Comparison of ENCODE assay signal across 13 mouse cellular contexts in the genomic region with DNA sequence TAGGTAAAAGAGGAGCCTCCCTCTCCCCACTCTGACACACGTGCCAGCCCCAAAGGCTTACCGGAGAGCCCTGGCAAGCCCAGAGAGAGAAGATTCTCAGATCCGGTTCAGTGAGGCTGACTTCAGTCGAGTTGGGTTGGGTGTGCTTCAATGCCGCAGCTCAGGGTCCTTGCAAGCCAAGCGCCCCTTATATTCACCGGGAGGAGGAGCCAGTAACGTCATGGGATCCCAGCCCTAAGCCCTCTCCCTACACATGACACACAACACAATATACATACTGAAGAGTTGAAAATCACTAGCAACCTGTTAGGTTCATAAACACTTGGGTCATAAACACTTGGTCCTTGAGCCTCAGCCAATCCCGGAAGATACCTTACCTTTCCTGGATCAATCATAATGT. TPM values are rescaled to one million over a fixed set of nuclear protein-coding genes. Genes with fewer than 3 reads are reported as not detected.
A peak's percentile ranks its signal among the peaks of the same experiment; 100 is the strongest.
DNase-seq lines count a peak whose midpoint lies in the region; ATAC-seq and TF ChIP-seq lines count a peak whose summit lies in the region.
"Not testable (repeated sequence)": the region's sequence is repeated elsewhere in the genome, so short reads cannot be mapped to it uniquely, and the experiment has no call there.
"Had no signal": no experiment of that assay in that cellular context is flagged by ENCODE, and none has a peak within 500 bp of the region (broad histone marks: within the 10 kb centered on the region; RNA-seq: fewer than 3 reads in every experiment).

No protein-coding gene starts in this region.

- H3K27ac ChIP-seq in ES-E14 (ENCODE audit: insufficient read depth, low read depth, low read length, poor library complexity, severe bottlenecking), result peak overlapping the region; percentile 99
- H3K27ac ChIP-seq in embryonic facial prominence, embryonic 12.5 days; forebrain, postnatal 0 days (ENCODE audit: low read depth, low read length); hindbrain, embryonic 12.5 days; kidney, embryonic 16.5 days (ENCODE audit: low read length); liver, embryonic 13.5 days; midbrain, embryonic 13.5 days: not testable (repeated sequence)

- TF ChIP-seq CTCF in forebrain, postnatal 0 days (IDR thresholded peaks at IDR 0.05; ENCODE audit: low read depth), result not testable (repeated sequence)

- peak overlapping the region; percentile 74 for H3K4me3 ChIP-seq in ES-E14 (ENCODE audit: insufficient read depth in 1 of 2, low read depth in 1 of 2, low read length in 2 of 2, poor library complexity in 1 of 2, severe bottlenecking in 1 of 2)
- H3K4me3 ChIP-seq in embryonic facial prominence, embryonic 12.5 days, result peak overlapping the region; percentile 29
- peak overlapping the region; percentile 35 for H3K4me3 ChIP-seq in forebrain, postnatal 0 days (ENCODE audit: low read depth, low read length)
- H3K4me3 ChIP-seq in hindbrain, embryonic 12.5 days, result peak overlapping the region; percentile 26
- peak overlapping the region; percentile 39 for H3K4me3 ChIP-seq in kidney, embryonic 16.5 days (ENCODE audit: low read length)
- H3K4me3 ChIP-seq in liver, embryonic 13.5 days (replicated peaks), result peak overlapping the region; percentile 26; the same call in 1 of the 2 replicates
- peak overlapping the region; percentile 33 for H3K4me3 ChIP-seq in midbrain, embryonic 13.5 days (replicated peaks)

- H3K9me3 ChIP-seq in ES-E14 (ENCODE audit: control insufficient read depth, insufficient read depth, low read depth, low read length); embryonic facial prominence, embryonic 12.5 days; forebrain, postnatal 0 days (ENCODE audit: low read length); hindbrain, embryonic 12.5 days (replicated peaks); kidney, embryonic 16.5 days (ENCODE audit: low read length); liver, embryonic 13.5 days (replicated peaks); midbrain, embryonic 13.5 days: not testable (repeated sequence)

- in situ Hi-C loops in ES-E14 (cut with MboI; ENCODE audit: low sequenced_read_pairs in 2 of 2, unreplicated experiment in 2 of 2), result loop anchor here in 1 of 2 experiments (25.0 kb wide), 1 partner anchor 427 kb away; no protein-coding TSS in a partner anchor

- H3K9ac ChIP-seq in ES-E14 (ENCODE audit: insufficient read depth, low read depth, low read length, poor library complexity, severe bottlenecking), result peak overlapping the region; percentile 92
- H3K9ac ChIP-seq in embryonic facial prominence, embryonic 12.5 days; forebrain, postnatal 0 days; hindbrain, embryonic 12.5 days; liver, embryonic 13.5 days; midbrain, embryonic 13.5 days (replicated peaks): not testable (repeated sequence)
- peak overlapping the region; percentile 31; the same call in 1 of the 2 replicates for H3K9ac ChIP-seq in kidney, embryonic 16.5 days (replicated peaks; ENCODE audit: low read length)

- peak overlapping the region; percentile 54 for H3K4me2 ChIP-seq in embryonic facial prominence, embryonic 12.5 days (replicated peaks)
- peak overlapping the region; percentile 49 for H3K4me2 ChIP-seq in forebrain, postnatal 0 days (ENCODE audit: low read depth)
- H3K4me2 ChIP-seq in hindbrain, embryonic 12.5 days (replicated peaks), result peak overlapping the region; percentile 53
- H3K4me2 ChIP-seq in kidney, embryonic 16.5 days (replicated peaks; ENCODE audit: low read depth, low read length), result peak overlapping the region; percentile 64
- H3K4me2 ChIP-seq in liver, embryonic 13.5 days, result peak overlapping the region; percentile 54
- peak overlapping the region; percentile 58 for H3K4me2 ChIP-seq in midbrain, embryonic 13.5 days (replicated peaks)

- H3K27me3 ChIP-seq in embryonic facial prominence, embryonic 12.5 days, result peaks cover 19% of the 10 kb centered on the region
- not testable (repeated sequence) for H3K27me3 ChIP-seq in forebrain, postnatal 0 days (ENCODE audit: insufficient read depth, low read length)
- H3K27me3 ChIP-seq in hindbrain, embryonic 12.5 days, result peaks cover 22% of the 10 kb centered on the region; the same call in 1 of the 2 replicates
- H3K27me3 ChIP-seq in kidney, embryonic 16.5 days (ENCODE audit: insufficient read depth, low read length), result peaks cover 17% of the 10 kb centered on the region
- peaks cover 26% of the 10 kb centered on the region for H3K27me3 ChIP-seq in liver, embryonic 13.5 days
- H3K27me3 ChIP-seq in midbrain, embryonic 13.5 days, result peaks cover 21% of the 10 kb centered on the region; the same call in 1 of the 2 replicates

- not testable (repeated sequence) for DNase-seq in ES-E14 (ENCODE audit: low read depth, low spot score); forebrain, postnatal 0 days; liver, embryonic 13.5 days
- DNase-seq in retina, postnatal 1 day, result peak; percentile 21

- not testable (repeated sequence) for H3K4me1 ChIP-seq in ES-E14 (ENCODE audit: control insufficient read depth in 2 of 2, insufficient read depth in 2 of 2, low read length in 2 of 2, poor library complexity in 1 of 2); embryonic facial prominence, embryonic 12.5 days; forebrain, postnatal 0 days (ENCODE audit: insufficient read depth); hindbrain, embryonic 12.5 days; kidney, embryonic 16.5 days (ENCODE audit: insufficient read depth, low read length); liver, embryonic 13.5 days (replicated peaks); midbrain, embryonic 13.5 days (replicated peaks)

- not testable (repeated sequence) for ATAC-seq in embryonic facial prominence, embryonic 12.5 days (ENCODE audit: insufficient number of reproducible peaks, insufficient read depth, low FRiP score, low TSS enrichment); hindbrain, embryonic 12.5 days (ENCODE audit: low FRiP score); liver, embryonic 13.5 days (ENCODE audit: low read depth)
- ATAC-seq in forebrain, postnatal 0 days, result peak; percentile 72
- peak; percentile 46 for ATAC-seq in kidney, embryonic 16.5 days (ENCODE audit: low FRiP score, low TSS enrichment)
- ATAC-seq in midbrain, embryonic 13.5 days, result peak; percentile 53; the same call in 1 of the 2 replicates

- WGBS in embryonic facial prominence, embryonic 12.5 days, result 18% methylated on average over 9 of the region's 9 CpGs
- WGBS in forebrain, postnatal 0 days, result 26% methylated on average over 6 of the region's 9 CpGs
- WGBS in hindbrain, embryonic 12.5 days, result 22% methylated on average over 8 of the region's 9 CpGs
- 22% methylated on average over 6 of the region's 9 CpGs for whole genome bisulfite sequencing in kidney, embryonic 16.5 days
- WGBS in liver, embryonic 13.5 days (ENCODE audit: insufficient replicate concordance), result 20% methylated on average over 8 of the region's 9 CpGs
- WGBS in midbrain, embryonic 13.5 days, result 24% methylated on average over 9 of the region's 9 CpGs

- peaks cover 28% of the 10 kb centered on the region for H3K36me3 ChIP-seq in ES-E14 (ENCODE audit: control insufficient read depth, insufficient read depth, low read length, poor library complexity, severe bottlenecking)
- H3K36me3 ChIP-seq in embryonic facial prominence, embryonic 12.5 days; forebrain, postnatal 0 days (ENCODE audit: insufficient read depth); hindbrain, embryonic 12.5 days; kidney, embryonic 16.5 days (ENCODE audit: insufficient read depth, low read length); liver, embryonic 13.5 days; midbrain, embryonic 13.5 days: not testable (repeated sequence)

RNA-seq across cellular contexts. Expression of a gene that starts 0.6 kb away (rescaled TPM):
- total RNA-seq in ES-E14 (2012; rRNA removed), result 296 and 570 TPM in 2 replicates
- polyA plus RNA-seq in embryonic facial prominence, embryonic 12.5 days (2016; fragmentation: Nextera tagmentation; extraction: Ambion mirVana), result 1.5 TPM in 2 replicates
- 14.8 and 22.7 TPM in 2 replicates for total RNA-seq in forebrain, postnatal 0 days (2014; rRNA removed)
- polyA plus RNA-seq in forebrain, postnatal 0 days (2015; fragmentation: Nextera tagmentation; extraction: Ambion mirVana), result 10.9 and 18.3 TPM in 2 replicates
- 0.71 and 0.82 TPM in 2 replicates for polyA plus RNA-seq in hindbrain, embryonic 12.5 days (2016; fragmentation: Nextera tagmentation; extraction: Ambion mirVana)
- 2.2 and 2.6 TPM in 2 replicates for polyA plus RNA-seq in kidney, embryonic 16.5 days (2015; fragmentation: Nextera tagmentation; extraction: Ambion mirVana)
- polyA plus RNA-seq in liver, embryonic 13.5 days (2015; fragmentation: Nextera tagmentation; extraction: Ambion mirVana), result 0.61 and 1.1 TPM in 2 replicates
- 0.96 and 1.1 TPM in 2 replicates for polyA plus RNA-seq in midbrain, embryonic 13.5 days (2015; fragmentation: Nextera tagmentation; extraction: Ambion mirVana)
- total RNA-seq: gastrocnemius, postnatal 36 days; heart, postnatal 36 days; liver, adult 2 months had no signal
- polyA plus RNA-seq: liver, adult 2 months had no signal

RNA-seq across cellular contexts. Expression of a gene that starts 25.7 kb away (rescaled TPM):
- total RNA-seq in ES-E14 (2012; rRNA removed), result 3.4 and 6.5 TPM in 2 replicates
- 0.18 TPM in 1 of 2 replicates, not detected in the other for polyA plus RNA-seq in embryonic facial prominence, embryonic 12.5 days (2016; fragmentation: Nextera tagmentation; extraction: Ambion mirVana)
- 0.15 and 0.24 TPM in 2 replicates for total RNA-seq in forebrain, postnatal 0 days (2014; rRNA removed)
- 0.05 and 0.11 TPM in 2 replicates for polyA plus RNA-seq in forebrain, postnatal 0 days (2015; fragmentation: Nextera tagmentation; extraction: Ambion mirVana)
- polyA plus RNA-seq in hindbrain, embryonic 12.5 days (2016; fragmentation: Nextera tagmentation; extraction: Ambion mirVana), result 0.12 and 0.21 TPM in 2 replicates
- polyA plus RNA-seq in kidney, embryonic 16.5 days (2015; fragmentation: Nextera tagmentation; extraction: Ambion mirVana), result not detected in 2 replicates
- not detected in 2 replicates for polyA plus RNA-seq in liver, embryonic 13.5 days (2015; fragmentation: Nextera tagmentation; extraction: Ambion mirVana)
- polyA plus RNA-seq in midbrain, embryonic 13.5 days (2015; fragmentation: Nextera tagmentation; extraction: Ambion mirVana), result 0.06 TPM in 1 of 2 replicates, not detected in the other
- total RNA-seq: adrenal gland, adult 8-10 months; gastrocnemius, postnatal 36 days had no signal
- polyA plus RNA-seq: liver, adult 2 months; Patski had no signal
